Mouse (Mus musculus) cerebellum, adult 8-10 months (tissue): ENCODE results near the gene Mtg1.

Experiments used
- DNase-seq: peaks from one replicate; pipeline ENCODE4 v3.0.0; 2022

The Mtg1 gene

GRCm38 (mm10) chr7:140188391-140189328 lies 51.3 kb downstream of the Mtg1 start:
- no peak for DNase-seq

GRCm38 (mm10) chr7:140190435-140190834 lies 53.1 kb downstream of the Mtg1 start:
- no peak for DNase-seq

- DNase-seq: no peak
Observed at GRCm38 (mm10) chr7:140192445-140192844, 55.1 kb downstream of the Mtg1 start.

GRCm38 (mm10) chr7:140192851-140193250 lies 55.5 kb downstream of the Mtg1 start:
- no peak for DNase-seq

- DNase-seq: no peak
Observed at GRCm38 (mm10) chr7:140194031-140194430, 56.7 kb downstream of the Mtg1 start.

GRCm38 (mm10) chr7:140196002-140196401 lies 58.6 kb downstream of the Mtg1 start:
- DNase-seq: no peak
